Mouse (Mus musculus) cortical plate, adult 2 months (tissue): ENCODE results near the gene Mmp14. TPM values are rescaled to one million over a fixed set of nuclear protein-coding genes. Genes with fewer than 3 reads are reported as not detected.

ENCODE experiments used
- H3K27ac ChIP-seq: fragments of 200-500 bp; 2 replicates; pipeline ENCODE4 v1.5.1; 2012; ENCODE audit warnings: low read length, control low read depth, inconsistent platforms; ENCODE audit not compliant: insufficient read depth
- H3K4me1 ChIP-seq: fragments of 200-500 bp; 2 replicates; pipeline ENCODE4 v1.6.1; 2011; ENCODE audit warnings: low read length; ENCODE audit not compliant: control insufficient read depth, insufficient read depth
- H3K4me3 ChIP-seq: fragments of 200-500 bp; 2 replicates; pipeline ENCODE4 v1.5.1; 2011; ENCODE audit warnings: mild to moderate bottlenecking, low read length, control low read depth; ENCODE audit not compliant: insufficient read depth
- CTCF ChIP-seq: fragments of 200-500 bp; IDR thresholded peaks from 2 replicates; pipeline ENCODE4 v1.5.1; 2011; ENCODE audit warnings: mild to moderate bottlenecking, control low read depth, low read length; ENCODE audit not compliant: insufficient read depth; ENCODE audit errors: extremely low read depth
- POLR2A ChIP-seq: fragments of 200-500 bp; IDR thresholded peaks from 2 replicates; pipeline ENCODE4 v1.6.1; 2011; ENCODE audit warnings: mild to moderate bottlenecking, low read length, control low read depth; ENCODE audit not compliant: insufficient read depth; ENCODE audit errors: extremely low read depth
- polyA plus RNA-seq: library from polyadenylated mRNA; depleted of rRNA; stranded (reverse); fragments of >200 nt; gene quantifications from 2 replicates; pipeline ENCODE4 v1.2.3, GENCODE M21; 2012

The Mmp14 gene
- polyA plus RNA-seq, 1 experiment = 11.0 TPM

DNA sequence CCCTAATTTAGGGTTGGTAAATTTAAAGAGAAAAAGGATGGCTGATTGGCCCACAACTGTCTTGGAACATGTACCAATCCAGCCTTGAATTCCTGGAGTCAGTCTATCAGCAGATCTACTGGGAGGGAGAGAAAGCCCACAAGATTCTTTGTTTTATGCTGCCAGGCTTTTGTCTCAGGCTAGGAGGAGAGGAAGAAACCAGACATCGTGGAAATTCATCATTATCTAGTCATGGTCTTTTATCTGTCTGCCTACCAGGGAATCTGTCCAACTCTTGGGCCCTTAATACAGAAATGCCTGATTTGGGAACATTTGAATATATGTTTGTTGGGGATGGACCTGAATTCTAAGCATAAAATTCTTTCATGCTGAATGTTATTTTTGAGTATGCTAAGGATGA is 5.9 kb upstream of the Mmp14 start:
- Histone ChIP-seq H3K4me3 (no peak overlapping the region; the same call in 1 of the 2 replicates), H3K27ac (no peak overlapping the region), H3K4me1 (peaks cover 1% of the 10 kb centered on the region; the same call in 1 of the 2 replicates)
- TF ChIP-seq POLR2A = no peak
- TF ChIP-seq CTCF = no peak

DNA sequence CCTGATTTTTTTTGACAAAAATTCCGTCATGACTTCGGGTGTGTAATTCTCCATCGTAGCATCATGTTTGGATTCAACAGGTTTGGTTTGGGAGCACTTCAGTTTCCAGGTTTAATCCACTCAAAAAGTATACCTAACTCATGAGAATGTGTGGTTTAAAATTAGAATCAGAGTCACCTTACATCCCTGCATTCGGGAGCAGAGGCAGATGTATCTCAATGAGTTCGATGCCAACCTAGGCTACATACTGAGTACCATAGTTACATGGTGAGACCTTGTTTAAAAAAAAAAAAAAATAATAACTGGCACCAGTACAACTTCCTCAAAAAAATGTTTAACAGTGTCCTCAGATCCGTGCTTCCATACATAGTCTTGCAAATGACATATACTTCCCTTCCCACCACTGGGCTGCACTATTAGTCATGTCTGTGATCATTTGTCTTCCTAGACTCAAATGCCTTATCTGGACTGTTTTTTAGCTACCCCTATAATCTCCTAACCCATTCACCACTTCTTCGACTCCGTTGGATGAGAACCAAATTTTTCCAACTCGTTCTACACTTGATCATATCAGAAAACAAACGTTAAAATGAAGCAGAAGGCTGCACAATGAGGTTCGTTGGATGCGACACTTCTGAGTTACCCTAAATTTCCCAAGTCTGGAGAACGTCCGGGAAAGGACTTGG is 5.3 kb upstream of the Mmp14 start:
- TF ChIP-seq CTCF (no peak), POLR2A (no peak)
- peaks cover 1% of the 10 kb centered on the region; the same call in 1 of the 2 replicates for H3K4me1 ChIP-seq
- peak overlapping the region; percentile 59 for H3K4me3 ChIP-seq
- H3K27ac ChIP-seq = peak overlapping the region; percentile 14; the same call in 1 of the 2 replicates

- H3K4me3 ChIP-seq = peak within 1 kb of the TSS; percentile 59
- TF ChIP-seq CTCF = no peak
- peak; percentile 70 for TF ChIP-seq POLR2A
- H3K27ac ChIP-seq = peak within 1 kb of the TSS; percentile 14; the same call in 1 of the 2 replicates
- H3K4me1 ChIP-seq = peaks cover 1% of the 10 kb centered on the region; the same call in 1 of the 2 replicates
These were observed 4.6 kb upstream of the Mmp14 start, which contains the start of gene Mrpl52 for GRCm38 (mm10) chr14:54426689-54427398. Mrpl52 (plus strand) TSS chr14:54426909.

GRCm38 (mm10) chr14:54427696-54428095 is 3.7 kb upstream of the Mmp14 start:
- H3K4me1 ChIP-seq = peaks cover 1% of the 10 kb centered on the region; the same call in 1 of the 2 replicates
- no peak for TF ChIP-seq CTCF
- no peak for TF ChIP-seq POLR2A
- H3K4me3 ChIP-seq = no peak overlapping the region; the same call in 1 of the 2 replicates
- no peak overlapping the region for H3K27ac ChIP-seq

- Histone ChIP-seq H3K27ac (no peak overlapping the region), H3K4me1 (peaks cover 1% of the 10 kb centered on the region; the same call in 1 of the 2 replicates), H3K4me3 (no peak overlapping the region)
- TF ChIP-seq CTCF (no peak), POLR2A (no peak)
These were observed 3.0 kb upstream of the Mmp14 start for GRCm38 (mm10) chr14:54428421-54428820.

GRCm38 (mm10) chr14:54429332-54430093 is 1.9 kb upstream of the Mmp14 start:
- Histone ChIP-seq H3K27ac (no peak overlapping the region), H3K4me1 (peaks cover 1% of the 10 kb centered on the region; the same call in 1 of the 2 replicates), H3K4me3 (no peak overlapping the region)
- no peak for TF ChIP-seq CTCF
- no peak for TF ChIP-seq POLR2A

DNA sequence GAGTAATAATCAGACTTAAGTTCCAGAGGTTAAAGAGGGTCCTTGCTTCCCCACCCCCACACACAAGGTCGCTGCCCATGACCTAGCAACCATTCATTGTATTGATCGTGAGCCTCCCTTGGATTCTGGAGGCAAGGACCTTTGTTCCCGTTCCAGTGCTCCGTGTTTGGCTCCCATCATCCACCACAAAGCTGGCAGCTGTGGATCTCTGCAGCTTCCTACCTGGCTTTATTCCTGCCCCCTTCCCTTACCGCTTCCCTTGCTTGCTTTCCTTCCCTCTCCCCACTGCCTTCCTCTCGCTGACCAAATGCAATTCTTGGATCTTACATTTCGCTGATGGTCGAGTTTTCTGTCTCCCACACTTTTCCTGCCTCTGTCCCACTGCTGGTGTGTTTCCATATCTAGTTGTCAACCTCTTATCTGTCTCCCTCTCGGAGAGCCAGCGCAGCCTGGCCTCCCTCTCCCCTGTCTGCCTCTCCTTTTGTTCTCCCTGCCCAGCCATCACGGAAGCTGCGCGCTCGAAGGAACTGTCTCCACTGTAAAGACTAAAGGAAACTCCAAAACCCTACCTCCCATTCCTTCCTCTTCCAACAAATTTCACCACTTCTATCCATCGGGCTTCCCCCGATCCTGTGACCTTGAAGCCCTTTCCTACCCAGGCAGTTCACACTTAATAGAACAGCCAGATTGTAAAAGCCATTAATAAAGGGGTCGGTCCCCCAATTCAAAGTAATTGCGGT is 836 bp upstream of the Mmp14 start:
- no peak for TF ChIP-seq CTCF
- TF ChIP-seq POLR2A = no peak
- Histone ChIP-seq H3K4me1 (peaks cover 1% of the 10 kb centered on the region; the same call in 1 of the 2 replicates), H3K4me3 (no peak overlapping the region; the same call in 1 of the 2 replicates), H3K27ac (no peak overlapping the region)

DNA sequence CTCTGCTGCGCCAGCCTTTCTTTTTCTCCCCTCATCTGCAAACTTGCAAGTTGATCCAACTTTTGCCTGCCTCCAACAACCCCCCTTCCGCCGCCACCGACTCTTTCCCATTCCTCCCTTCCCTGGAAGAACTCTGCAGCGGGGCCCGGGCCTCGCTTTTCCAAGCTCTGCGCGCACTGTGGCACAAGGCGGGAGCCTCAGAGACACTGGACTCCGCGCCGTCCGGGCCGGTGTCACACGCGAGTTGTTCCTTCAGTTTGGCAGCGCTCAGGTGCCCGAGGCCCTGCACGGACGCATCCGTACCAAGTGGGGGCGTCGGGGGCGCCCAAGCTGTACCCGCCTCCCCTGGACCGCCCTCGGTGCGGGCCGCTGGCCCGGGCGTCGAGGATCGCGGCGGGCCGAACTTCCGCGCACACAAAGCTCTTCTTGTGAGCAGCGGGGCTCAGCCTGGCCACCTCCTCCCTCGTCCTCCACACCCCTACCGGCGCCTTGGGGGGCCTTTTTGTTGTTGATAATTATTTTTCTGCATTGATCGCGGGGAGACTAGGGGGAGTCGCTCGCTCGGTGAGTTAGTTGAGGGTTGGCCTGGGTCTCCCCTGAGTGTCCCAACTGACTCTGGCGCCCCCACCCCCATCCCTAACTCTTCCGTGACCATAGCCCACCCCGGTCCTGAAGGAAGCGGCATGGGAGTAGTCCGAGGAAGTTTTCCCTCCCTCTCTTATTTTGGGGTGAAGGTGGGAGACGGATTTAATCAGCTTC is 845 bp downstream of the Mmp14 start:
- Histone ChIP-seq H3K27ac (no peak overlapping the region; the same call in 1 of the 2 replicates), H3K4me1 (no peaks in the 10 kb centered on the region), H3K4me3 (peak overlapping the region; percentile 33)
- TF ChIP-seq CTCF = no peak
- no peak for TF ChIP-seq POLR2A
